Mouse (Mus musculus): ENCODE results near the gene Epp13. TPM values are rescaled to one million over a fixed set of nuclear protein-coding genes. Genes with fewer than 3 reads are reported as not detected.
"Not testable (repeated sequence)": the region's sequence is repeated elsewhere in the genome, so short reads cannot be mapped to it uniquely, and the experiment has no call there.

Gene Epp13
- polyA plus RNA-seq (2016; fragmentation: Nextera tagmentation; extraction: Ambion mirVana), result not detected in 2 replicates

GRCm38 (mm10) chr7:6252410-6252809, at the start of gene Epp13:
Gene Epp13, plus strand, starts transcription at chr7:6252710.
- Histone ChIP-seq H3K4me1 (no peaks in the 10 kb centered on the region), H3K4me2 (replicated peaks) (no peak within 1 kb of the TSS), H3K9ac (no peak within 1 kb of the TSS), H3K4me3 (no peak within 1 kb of the TSS), H3K27me3 (replicated peaks) (no peaks in the 10 kb centered on the region), H3K9me3 (0 out of 2 replicates have a peak, but pooled peaks cover 7% of the 10 kb centered on the region), H3K36me3 (no peaks in the 10 kb centered on the region), H3K27ac (no peak within 1 kb of the TSS)
- 82% methylated on average over 6 of the region's 6 CpGs for WGBS
- ATAC-seq (ENCODE audit: low FRiP score, low read depth), result no peak

GRCm38 (mm10) chr7:6204200-6204599, 48.3 kb upstream of the Epp13 start:
- H3K9ac ChIP-seq, result no peak overlapping the region
- H3K4me2 ChIP-seq (replicated peaks), result no peak overlapping the region
- no peaks in the 10 kb centered on the region for H3K4me1 ChIP-seq
- no peak for ATAC-seq (ENCODE audit: low FRiP score, low read depth)
- H3K27ac ChIP-seq, result no peak overlapping the region
- WGBS, result 85% methylated on average over 3 of the region's 3 CpGs
- H3K9me3 ChIP-seq, result peaks cover 9% of the 10 kb centered on the region; the same call in 1 of the 2 replicates
- H3K27me3 ChIP-seq (replicated peaks), result no peaks in the 10 kb centered on the region
- H3K36me3 ChIP-seq, result no peaks in the 10 kb centered on the region
- no peak overlapping the region for H3K4me3 ChIP-seq

GRCm38 (mm10) chr7:6213144-6213543, 39.4 kb upstream of the Epp13 start:
- H3K4me3 ChIP-seq, result no peak overlapping the region
- peaks cover 4% of the 10 kb centered on the region; the same call in 1 of the 2 replicates for H3K9me3 ChIP-seq
- WGBS, result 50% methylated on average over 5 of the region's 5 CpGs
- no peak overlapping the region for H3K27ac ChIP-seq
- no peak overlapping the region for H3K4me2 ChIP-seq (replicated peaks)
- H3K27me3 ChIP-seq (replicated peaks), result no peaks in the 10 kb centered on the region
- no peaks in the 10 kb centered on the region for H3K36me3 ChIP-seq
- no peak overlapping the region for H3K9ac ChIP-seq
- no peaks in the 10 kb centered on the region for H3K4me1 ChIP-seq
- no peak for ATAC-seq (ENCODE audit: low FRiP score, low read depth)

- not testable (repeated sequence) for H3K4me2 ChIP-seq (replicated peaks); H3K27ac ChIP-seq; H3K36me3 ChIP-seq; H3K9ac ChIP-seq; H3K4me3 ChIP-seq; H3K27me3 ChIP-seq (replicated peaks); H3K9me3 ChIP-seq; H3K4me1 ChIP-seq; ATAC-seq (ENCODE audit: low FRiP score, low read depth)
- 82% methylated on average over 4 of the region's 4 CpGs for WGBS
Measured at GRCm38 (mm10) chr7:6214691-6215090, 37.8 kb upstream of the Epp13 start.

GRCm38 (mm10) chr7:6220147-6220546, 32.4 kb upstream of the Epp13 start:
- no peak overlapping the region for H3K27ac ChIP-seq
- no peaks in the 10 kb centered on the region for H3K27me3 ChIP-seq (replicated peaks)
- ATAC-seq (ENCODE audit: low FRiP score, low read depth), result no peak
- no peak overlapping the region for H3K9ac ChIP-seq
- H3K36me3 ChIP-seq, result no peaks in the 10 kb centered on the region
- no peak overlapping the region for H3K4me2 ChIP-seq (replicated peaks)
- WGBS, result 54% methylated on average over 3 of the region's 3 CpGs
- H3K4me1 ChIP-seq, result no peaks in the 10 kb centered on the region
- H3K9me3 ChIP-seq, result no peaks in the 10 kb centered on the region
- no peak overlapping the region for H3K4me3 ChIP-seq

GRCm38 (mm10) chr7:6221978-6222377, 30.5 kb upstream of the Epp13 start, which contains the start of gene Zscan5b:
Gene Zscan5b, plus strand, starts transcription at chr7:6222278.
- no peak for ATAC-seq (ENCODE audit: low FRiP score, low read depth)
- no peak within 1 kb of the TSS for H3K27ac ChIP-seq
- no peak within 1 kb of the TSS for H3K9ac ChIP-seq
- no peaks in the 10 kb centered on the region for H3K36me3 ChIP-seq
- 95% methylated on average over 12 of the region's 12 CpGs for WGBS
- H3K4me2 ChIP-seq (replicated peaks), result no peak within 1 kb of the TSS
- H3K4me3 ChIP-seq, result no peak within 1 kb of the TSS
- H3K27me3 ChIP-seq (replicated peaks), result no peaks in the 10 kb centered on the region
- no peaks in the 10 kb centered on the region for H3K4me1 ChIP-seq
- no peaks in the 10 kb centered on the region for H3K9me3 ChIP-seq

GRCm38 (mm10) chr7:6228491-6228890, 24.0 kb upstream of the Epp13 start:
- not testable (repeated sequence) for H3K36me3 ChIP-seq; H3K4me1 ChIP-seq; H3K27me3 ChIP-seq (replicated peaks); ATAC-seq (ENCODE audit: low FRiP score, low read depth); H3K9ac ChIP-seq; H3K4me3 ChIP-seq; H3K27ac ChIP-seq; H3K4me2 ChIP-seq (replicated peaks); H3K9me3 ChIP-seq
- WGBS, result 64% methylated on average over 8 of the region's 8 CpGs

GRCm38 (mm10) chr7:6239787-6240186, 12.7 kb upstream of the Epp13 start:
- H3K4me3 ChIP-seq, result no peak overlapping the region
- no peaks in the 10 kb centered on the region for H3K4me1 ChIP-seq
- no peak for ATAC-seq (ENCODE audit: low FRiP score, low read depth)
- no peaks in the 10 kb centered on the region for H3K36me3 ChIP-seq
- no peak overlapping the region for H3K27ac ChIP-seq
- H3K27me3 ChIP-seq (replicated peaks), result no peaks in the 10 kb centered on the region
- no peaks in the 10 kb centered on the region for H3K9me3 ChIP-seq
- H3K9ac ChIP-seq, result no peak overlapping the region
- no peak overlapping the region for H3K4me2 ChIP-seq (replicated peaks)
- WGBS, result 57% methylated on average over 11 of the region's 11 CpGs

- ATAC-seq (ENCODE audit: low FRiP score, low read depth); H3K9me3 ChIP-seq; H3K4me3 ChIP-seq; H3K4me2 ChIP-seq (replicated peaks); H3K27ac ChIP-seq; H3K9ac ChIP-seq; H3K27me3 ChIP-seq (replicated peaks); H3K36me3 ChIP-seq; H3K4me1 ChIP-seq: not testable (repeated sequence)
- WGBS, result 21% methylated on average over 1 of the region's 1 CpGs
Measured at GRCm38 (mm10) chr7:6240841-6241425, 11.6 kb upstream of the Epp13 start.

- Histone ChIP-seq H3K4me3 (no peak overlapping the region), H3K27me3 (replicated peaks) (no peaks in the 10 kb centered on the region), H3K4me1 (no peaks in the 10 kb centered on the region), H3K4me2 (replicated peaks) (no peak overlapping the region), H3K9ac (no peak overlapping the region), H3K36me3 (no peaks in the 10 kb centered on the region), H3K9me3 (no peaks in the 10 kb centered on the region), H3K27ac (no peak overlapping the region)
- 53% methylated on average over 11 of the region's 11 CpGs for WGBS
- no peak for ATAC-seq (ENCODE audit: low FRiP score, low read depth)
Measured at GRCm38 (mm10) chr7:6244361-6245292, 7.9 kb upstream of the Epp13 start.

GRCm38 (mm10) chr7:6254451-6254850, 1.9 kb downstream of the Epp13 start:
- H3K27me3 ChIP-seq (replicated peaks), result no peaks in the 10 kb centered on the region
- H3K4me3 ChIP-seq, result no peak overlapping the region
- ATAC-seq (ENCODE audit: low FRiP score, low read depth), result no peak
- H3K27ac ChIP-seq, result no peak overlapping the region
- H3K9ac ChIP-seq, result no peak overlapping the region
- no peaks in the 10 kb centered on the region for H3K36me3 ChIP-seq
- no peak overlapping the region for H3K4me2 ChIP-seq (replicated peaks)
- 0 out of 2 replicates have a peak, but pooled peaks cover 7% of the 10 kb centered on the region for H3K9me3 ChIP-seq
- H3K4me1 ChIP-seq, result no peaks in the 10 kb centered on the region
- 93% methylated on average over 5 of the region's 5 CpGs for WGBS

GRCm38 (mm10) chr7:6257386-6257785, 4.9 kb downstream of the Epp13 start:
- H3K27me3 ChIP-seq (replicated peaks), result no peaks in the 10 kb centered on the region
- H3K36me3 ChIP-seq, result no peaks in the 10 kb centered on the region
- ATAC-seq (ENCODE audit: low FRiP score, low read depth), result no peak
- H3K27ac ChIP-seq, result no peak overlapping the region
- H3K9me3 ChIP-seq, result 0 out of 2 replicates have a peak, but pooled peaks cover 7% of the 10 kb centered on the region
- H3K9ac ChIP-seq, result no peak overlapping the region
- H3K4me2 ChIP-seq (replicated peaks), result no peak overlapping the region
- H3K4me1 ChIP-seq, result no peaks in the 10 kb centered on the region
- no peak overlapping the region for H3K4me3 ChIP-seq
- 87% methylated on average over 4 of the region's 4 CpGs for WGBS
